Mouse (Mus musculus) left cerebral cortex, postnatal 4 days (tissue): ENCODE measurements around the gene Chmp4b. TPM values are rescaled to one million over a fixed set of nuclear protein-coding genes. Genes with fewer than 3 reads are reported as not detected.

Experiments
- total RNA-seq, 2 experiments: library from RNA; stranded (reverse); gene quantifications; 2 replicates each; pipeline ENCODE4 v1.2.3; 2021

Gene Chmp4b
- total RNA-seq, 2 experiments from 2014 or later: 182 to 201 TPM

Other genes starting within 250 kb of the Chmp4b start
- gene Snta1, start 243.6 kb upstream of the Chmp4b start, total RNA-seq: 10 to 100 TPM; 21.7 to 22.2 TPM
- gene Cbfa2t2, start 215.2 kb upstream of the Chmp4b start, total RNA-seq: 10 to 100 TPM; 48.3 to 55.2 TPM
- 1 to 10 TPM in 1 of 2 experiments, under 1 TPM in 1; 0.98 to 1.4 TPM for gene 1700003F12Rik, start 104.6 kb upstream of the Chmp4b start, total RNA-seq
- under 1 TPM in 1 of 2 experiments, not detected in 1; 0.26 TPM for gene Actl10, start 99.9 kb upstream of the Chmp4b start, total RNA-seq
- 10 to 100 TPM; 23.6 to 24.1 TPM for gene Necab3, start 92.8 kb upstream of the Chmp4b start, total RNA-seq
- gene E2f1, start 81.8 kb upstream of the Chmp4b start, total RNA-seq: 10 to 100 TPM; 10.8 to 11.9 TPM
- gene Pxmp4, start 48.0 kb upstream of the Chmp4b start, total RNA-seq: 10 to 100 TPM; 11.8 to 12.2 TPM
- 10 to 100 TPM; 17.5 to 18.2 TPM for gene Zfp341, start 38.4 kb upstream of the Chmp4b start, total RNA-seq
- gene 4930519P11Rik, start 38.3 kb upstream of the Chmp4b start, total RNA-seq: not detected
- gene Gm14214, start 118.3 kb downstream of the Chmp4b start, total RNA-seq: not detected
- gene Raly, start 139.4 kb downstream of the Chmp4b start, total RNA-seq: 100 to 1,000 TPM; 139 to 160 TPM
- gene a, start 139.7 kb downstream of the Chmp4b start, total RNA-seq: 1 to 10 TPM in 1 of 2 experiments, not detected in 1; 1.1 TPM
- gene Eif2s2, start 241.2 kb downstream of the Chmp4b start, total RNA-seq: 10 to 100 TPM; 94.1 to 99.9 TPM